Comparison of ENCODE assay signal across 9 mouse cellular contexts in genomic region chr9:75599191-75599841, GRCm38 (mm10). TPM values are rescaled to one million over a fixed set of nuclear protein-coding genes. Genes with fewer than 3 reads are reported as not detected.
A peak's percentile ranks its signal among the peaks of the same experiment; 100 is the strongest.
DNase-seq lines count a peak whose midpoint lies in the region; ATAC-seq and TF ChIP-seq lines count a peak whose summit lies in the region.
"Had no signal": no experiment of that assay in that cellular context is flagged by ENCODE, and none has a peak within 500 bp of the region (broad histone marks: within the 10 kb centered on the region; RNA-seq: fewer than 3 reads in every experiment).

No protein-coding gene starts in this region.

- H3K4me1 ChIP-seq in CH12.LX (ENCODE audit: control insufficient read depth in 1 of 2, insufficient read depth in 2 of 2), result 0 out of 4 replicates have a peak, but pooled peaks cover 0 to 4% of the 10 kb centered on the region in 2 experiments
- peaks cover 12% of the 10 kb centered on the region for H3K4me1 ChIP-seq in embryonic facial prominence, embryonic 14.5 days (ENCODE audit: control insufficient read depth, insufficient read depth, low read length)
- peaks cover 16% of the 10 kb centered on the region; the same call in 1 of the 2 replicates for H3K4me1 ChIP-seq in intestine, embryonic 14.5 days (replicated peaks; ENCODE audit: control insufficient read depth, insufficient read depth, low read length)

- ATAC-seq in embryonic facial prominence, embryonic 14.5 days (ENCODE audit: low read depth), result peak; percentile 87
- ATAC-seq in intestine, embryonic 14.5 days (replicated peaks; ENCODE audit: low FRiP score, low TSS enrichment, low read depth), result no peak

- no peaks in the 10 kb centered on the region for H3K36me3 ChIP-seq in CH12.LX (replicated peaks in 1 of 2; ENCODE audit: control insufficient read depth in 1 of 2, insufficient read depth in 1 of 2, low read length in 1 of 2)
- peaks cover 5% of the 10 kb centered on the region; the same call in 1 of the 2 replicates for H3K36me3 ChIP-seq in embryonic facial prominence, embryonic 14.5 days (ENCODE audit: control insufficient read depth, insufficient read depth, low read length)
- no peaks in the 10 kb centered on the region for H3K36me3 ChIP-seq in intestine, embryonic 14.5 days (ENCODE audit: control insufficient read depth, insufficient read depth, low read length)

- no peak overlapping the region for H3K4me2 ChIP-seq in CH12.LX (ENCODE audit: insufficient read depth, low read depth, poor library complexity, severe bottlenecking)
- no peak overlapping the region for H3K4me2 ChIP-seq in embryonic facial prominence, embryonic 14.5 days (ENCODE audit: low read depth, low read length)
- no peak overlapping the region for H3K4me2 ChIP-seq in intestine, embryonic 14.5 days (ENCODE audit: low read length)

- TF ChIP-seq POLR2A in CH12.LX (IDR thresholded peaks at IDR 0.05; ENCODE audit: low read depth, low read length), result no peak

- no peaks in the 10 kb centered on the region for H3K79me2 ChIP-seq in CH12.LX (replicated peaks; ENCODE audit: control insufficient read depth, extremely low read depth, insufficient read depth, poor library complexity, severe bottlenecking)

- WGBS in embryonic facial prominence, embryonic 14.5 days, result 39% methylated on average over 5 of the region's 5 CpGs
- 53% methylated on average over 5 of the region's 5 CpGs for WGBS in intestine, embryonic 14.5 days

- no peak overlapping the region for H3K27ac ChIP-seq in CH12.LX (ENCODE audit: insufficient read depth, low read depth)
- H3K27ac ChIP-seq in embryonic facial prominence, embryonic 14.5 days (replicated peaks; ENCODE audit: low read depth, low read length), result no peak overlapping the region; the same call in 1 of the 2 replicates
- H3K27ac ChIP-seq in intestine, embryonic 14.5 days (ENCODE audit: low read depth), result no peak overlapping the region

- TF ChIP-seq CTCF in CH12.LX (conservative IDR thresholded peaks at IDR 0.05 in 1 of 2, IDR thresholded peaks at IDR 0.05 in 1 of 2; ENCODE audit: low read depth in 2 of 2, low read length in 2 of 2), result peak in 1 of 2 experiments; percentile 65; a peak in 2 of 4 replicates

- DNase-seq in embryo, embryonic 11 days, result peak; percentile 24
- no peak for DNase-seq in embryo, embryonic 10.5 days (ENCODE audit: low spot score)
- no peak for DNase-seq in CH12.LX (ENCODE audit: extremely low read depth)
- DNase-seq in embryonic facial prominence, embryonic 14.5 days (ENCODE audit: low spot score), result peak; percentile 87
- peak; percentile 50 for DNase-seq in intestine, embryonic 14.5 days (ENCODE audit: low spot score)
- peak; percentile 25 for DNase-seq in mesoderm, embryonic 11.5 days (ENCODE audit: low read depth, low spot score)
- DNase-seq in urinary bladder, postnatal 36 days (ENCODE audit: low spot score in 2 of 2), result no peak
- no peak for DNase-seq in thymus, postnatal 25 days

- TF ChIP-seq EP300 in CH12.LX (IDR thresholded peaks at IDR 0.05; ENCODE audit: low read length), result no peak

- H3K9me3 ChIP-seq in CH12.LX (replicated peaks; ENCODE audit: low read length), result no peaks in the 10 kb centered on the region
- H3K9me3 ChIP-seq in embryonic facial prominence, embryonic 14.5 days (ENCODE audit: control insufficient read depth, low read length), result no peaks in the 10 kb centered on the region
- no peaks in the 10 kb centered on the region for H3K9me3 ChIP-seq in intestine, embryonic 14.5 days (ENCODE audit: control insufficient read depth, low read length)
- H3K9me3 ChIP-seq: megakaryocyte, embryonic 14.5 days had no signal

- no peak overlapping the region for H3K4me3 ChIP-seq in CH12.LX (replicated peaks in 1 of 3; ENCODE audit: low read depth in 2 of 3, low read length in 2 of 3, poor library complexity in 1 of 3)
- H3K4me3 ChIP-seq in embryonic facial prominence, embryonic 14.5 days (ENCODE audit: low read depth, low read length), result no peak overlapping the region
- H3K4me3 ChIP-seq in intestine, embryonic 14.5 days (ENCODE audit: low read depth, low read length), result no peak overlapping the region
- H3K4me3 ChIP-seq: megakaryocyte, embryonic 14.5 days had no signal

- in situ Hi-C loops in CH12.LX (cut with MboI; ENCODE audit: low pct_ligation_motif_present, low pct_unique_long_range_greater_than_20kb, low sequenced_read_pairs), result no loop called here

- H3K27me3 ChIP-seq in CH12.LX (replicated peaks), result peaks cover 2% of the 10 kb centered on the region
- no peaks in the 10 kb centered on the region for H3K27me3 ChIP-seq in embryonic facial prominence, embryonic 14.5 days (replicated peaks; ENCODE audit: control insufficient read depth, insufficient read depth, low read length)
- H3K27me3 ChIP-seq in intestine, embryonic 14.5 days (replicated peaks; ENCODE audit: control insufficient read depth, insufficient read depth, low read length), result no peaks in the 10 kb centered on the region

- peak; percentile 53 for TF ChIP-seq RAD21 in CH12.LX (IDR thresholded peaks at IDR 0.05; ENCODE audit: low read depth, low read length)

- dilution Hi-C loops in CH12.LX (cut with MboI; ENCODE audit: extremely low pct_ligation_motif_present, extremely low pct_unique_long_range_greater_than_20kb, low sequenced_read_pairs), result no loop called here

- no peak overlapping the region for H3K9ac ChIP-seq in CH12.LX (ENCODE audit: insufficient read depth, low read depth)
- no peak overlapping the region for H3K9ac ChIP-seq in embryonic facial prominence, embryonic 14.5 days (ENCODE audit: low read depth, low read length)
- H3K9ac ChIP-seq in intestine, embryonic 14.5 days (ENCODE audit: low read length), result no peak overlapping the region

TF ChIP-seq in CH12.LX, 34 proteins besides CTCF, POLR2A, EP300 and RAD21:
- TF ChIP-seq ZC3H11A (IDR thresholded peaks at IDR 0.05; ENCODE audit: low read depth, low read length) (0 out of 2 replicates have a peak, but pooled peaks have one; percentile 6), NELFE (IDR thresholded peaks at IDR 0.05; ENCODE audit: low read depth, low read length) (no peak), SMC3 (IDR thresholded peaks at IDR 0.05; ENCODE audit: low read depth, low read length) (peak; percentile 68)

RNA-seq across cellular contexts. Expression of gene Tmod2, which starts 11.8 kb away (rescaled TPM):
- total RNA-seq in CH12.LX (2012; rRNA removed), result 1.6 and 1.7 TPM in 2 replicates
- 0.08 and 0.16 TPM in 2 replicates for total RNA-seq in CH12.LX (2014; rRNA removed)
- 0.10 and 0.17 TPM in 2 replicates for polyA plus RNA-seq in CH12.LX (2012; ENCODE audit: insufficient read length, low read depth)
- polyA plus RNA-seq in embryonic facial prominence, embryonic 14.5 days (2014; fragmentation: Nextera tagmentation; extraction: Ambion mirVana), result 28.5 and 30.3 TPM in 2 replicates
- polyA plus RNA-seq in intestine, embryonic 14.5 days (2014; fragmentation: Nextera tagmentation; extraction: Ambion mirVana), result 17.6 and 21.3 TPM in 2 replicates

RNA-seq across cellular contexts. Expression of gene Lysmd2, which starts 26.2 kb away (rescaled TPM):
- total RNA-seq in CH12.LX (2012; rRNA removed) (16.2 and 18.6 TPM in 2 replicates), CH12.LX (2014; rRNA removed) (14.2 and 18.1 TPM in 2 replicates)
- polyA plus RNA-seq in CH12.LX (2012; ENCODE audit: insufficient read length, low read depth), result 10.4 and 11.7 TPM in 2 replicates
- 44.6 and 48.3 TPM in 2 replicates for polyA plus RNA-seq in embryonic facial prominence, embryonic 14.5 days (2014; fragmentation: Nextera tagmentation; extraction: Ambion mirVana)
- 24.3 and 26.6 TPM in 2 replicates for polyA plus RNA-seq in intestine, embryonic 14.5 days (2014; fragmentation: Nextera tagmentation; extraction: Ambion mirVana)

RNA-seq across cellular contexts. Expression of gene Tmod3, which starts 39.9 kb away (rescaled TPM):
- total RNA-seq in CH12.LX (2012; rRNA removed), result 40.5 and 41.1 TPM in 2 replicates
- total RNA-seq in CH12.LX (2014; rRNA removed), result 71.0 and 77.1 TPM in 2 replicates
- 52.0 and 59.0 TPM in 2 replicates for polyA plus RNA-seq in CH12.LX (2012; ENCODE audit: insufficient read length, low read depth)
- 124 and 125 TPM in 2 replicates for polyA plus RNA-seq in embryonic facial prominence, embryonic 14.5 days (2014; fragmentation: Nextera tagmentation; extraction: Ambion mirVana)
- 89.2 and 92.5 TPM in 2 replicates for polyA plus RNA-seq in intestine, embryonic 14.5 days (2014; fragmentation: Nextera tagmentation; extraction: Ambion mirVana)

Comparison
In these comparisons a context has a peak if more than half of its experiments do, and no peak if none do; other contexts are left out.
1. DNase-seq: peak in embryo, embryonic 11 days (single experiment), embryonic facial prominence, embryonic 14.5 days (single experiment), intestine, embryonic 14.5 days (single experiment) and mesoderm, embryonic 11.5 days (single experiment); none in embryo, embryonic 10.5 days (single experiment), CH12.LX (single experiment), urinary bladder, postnatal 36 days (0 of 2) and thymus, postnatal 25 days (single experiment).
2. RNA of gene Tmod2, which starts 11.8 kb away (polyA plus RNA-seq): 28.5 to 30.3 TPM in embryonic facial prominence, embryonic 14.5 days and 17.6 to 21.3 TPM in intestine, embryonic 14.5 days; 0.10 to 0.17 TPM in CH12.LX; every median in the first group is over 10 times any median in the second.